Mouse (Mus musculus): ENCODE results near the gene Slc10a3. TPM values are rescaled to one million over a fixed set of nuclear protein-coding genes. Genes with fewer than 3 reads are reported as not detected.
"Not testable (repeated sequence)": the region's sequence is repeated elsewhere in the genome, so short reads cannot be mapped to it uniquely, and the experiment has no call there.

Gene Slc10a3
- polyA plus RNA-seq, 1 experiment from 2014 or later = 9.5 TPM

- peaks cover 10% of the 10 kb centered on the region; the same call in 1 of the 2 replicates for H3K4me1 ChIP-seq (replicated peaks; ENCODE audit: control insufficient read depth, insufficient read depth, low read length)
- peak overlapping the region; percentile 82; the same call in 1 of the 2 replicates for H3K27ac ChIP-seq
- H3K9ac ChIP-seq = peak overlapping the region; percentile 84
- WGBS = 66% methylated on average over 10 of the region's 10 CpGs
- H3K27me3 ChIP-seq (ENCODE audit: control insufficient read depth, insufficient read depth, low read length) = no peaks in the 10 kb centered on the region
- peak overlapping the region; percentile 63 for H3K4me2 ChIP-seq (replicated peaks)
- H3K36me3 ChIP-seq (replicated peaks; ENCODE audit: control insufficient read depth, insufficient read depth) = no peaks in the 10 kb centered on the region; the same call in 1 of the 2 replicates
- no peaks in the 10 kb centered on the region for H3K9me3 ChIP-seq (ENCODE audit: control insufficient read depth, low read length)
- ATAC-seq (ENCODE audit: low FRiP score) = no peak
- peak overlapping the region; percentile 58 for H3K4me3 ChIP-seq (replicated peaks; ENCODE audit: low read length)
- DNase-seq (ENCODE audit: low spot score) = no peak
Observed at GRCm38 (mm10) chrX:74367512-74367911, 5.6 kb downstream of the Slc10a3 start.

GRCm38 (mm10) chrX:74359171-74359570 lies 14.0 kb downstream of the Slc10a3 start:
- H3K4me1 ChIP-seq (replicated peaks; ENCODE audit: control insufficient read depth, insufficient read depth, low read length) = no peaks in the 10 kb centered on the region
- 55% methylated on average over 11 of the region's 11 CpGs for WGBS
- no peak overlapping the region for H3K9ac ChIP-seq
- H3K9me3 ChIP-seq (ENCODE audit: control insufficient read depth, low read length) = 0 out of 2 replicates have a peak, but pooled peaks cover 3% of the 10 kb centered on the region
- H3K27ac ChIP-seq = no peak overlapping the region
- H3K36me3 ChIP-seq (replicated peaks; ENCODE audit: control insufficient read depth, insufficient read depth) = no peaks in the 10 kb centered on the region
- DNase-seq (ENCODE audit: low spot score) = no peak
- H3K4me2 ChIP-seq (replicated peaks) = no peak overlapping the region
- H3K4me3 ChIP-seq (replicated peaks; ENCODE audit: low read length) = no peak overlapping the region
- no peaks in the 10 kb centered on the region for H3K27me3 ChIP-seq (ENCODE audit: control insufficient read depth, insufficient read depth, low read length)
- ATAC-seq (ENCODE audit: low FRiP score) = no peak

GRCm38 (mm10) chrX:74357069-74357468 lies 16.1 kb downstream of the Slc10a3 start:
- not testable (repeated sequence) for H3K27me3 ChIP-seq (ENCODE audit: control insufficient read depth, insufficient read depth, low read length); H3K4me1 ChIP-seq (replicated peaks; ENCODE audit: control insufficient read depth, insufficient read depth, low read length); H3K9ac ChIP-seq; H3K9me3 ChIP-seq (ENCODE audit: control insufficient read depth, low read length); DNase-seq (ENCODE audit: low spot score); H3K4me2 ChIP-seq (replicated peaks); ATAC-seq (ENCODE audit: low FRiP score); H3K36me3 ChIP-seq (replicated peaks; ENCODE audit: control insufficient read depth, insufficient read depth); H3K27ac ChIP-seq; H3K4me3 ChIP-seq (replicated peaks; ENCODE audit: low read length)
- 84% methylated on average over 2 of the region's 3 CpGs for WGBS

- ATAC-seq (ENCODE audit: low FRiP score) (peak; percentile 87), DNase-seq (ENCODE audit: low spot score) (peak; percentile 71)
- H3K4me3 ChIP-seq (replicated peaks; ENCODE audit: low read length) = peak within 1 kb of the TSS; percentile 39
- H3K9ac ChIP-seq = peak within 1 kb of the TSS; percentile 63
- no peaks in the 10 kb centered on the region for H3K27me3 ChIP-seq (ENCODE audit: control insufficient read depth, insufficient read depth, low read length)
- H3K4me2 ChIP-seq (replicated peaks) = peak within 1 kb of the TSS; percentile 64
- peaks cover 4% of the 10 kb centered on the region; the same call in 1 of the 2 replicates for H3K4me1 ChIP-seq (replicated peaks; ENCODE audit: control insufficient read depth, insufficient read depth, low read length)
- no peaks in the 10 kb centered on the region for H3K36me3 ChIP-seq (replicated peaks; ENCODE audit: control insufficient read depth, insufficient read depth)
- peak within 1 kb of the TSS; percentile 81 for H3K27ac ChIP-seq
- WGBS = 16% methylated on average over 10 of the region's 22 CpGs
- no peaks in the 10 kb centered on the region for H3K9me3 ChIP-seq (ENCODE audit: control insufficient read depth, low read length)
Observed at GRCm38 (mm10) chrX:74353467-74353770, 19.7 kb downstream of the Slc10a3 start, which contains the start of gene Lage3. Gene Lage3 (minus strand): TSS chrX:74353618.

GRCm38 (mm10) chrX:74352645-74353466 lies 20.3 kb downstream of the Slc10a3 start:
- peak overlapping the region; percentile 64 for H3K4me2 ChIP-seq (replicated peaks)
- H3K9ac ChIP-seq = peak overlapping the region; percentile 63
- no peaks in the 10 kb centered on the region for H3K27me3 ChIP-seq (ENCODE audit: control insufficient read depth, insufficient read depth, low read length)
- WGBS = 27% methylated on average over 13 of the region's 13 CpGs
- H3K9me3 ChIP-seq (ENCODE audit: control insufficient read depth, low read length) = no peaks in the 10 kb centered on the region
- peaks cover 4% of the 10 kb centered on the region; the same call in 1 of the 2 replicates for H3K4me1 ChIP-seq (replicated peaks; ENCODE audit: control insufficient read depth, insufficient read depth, low read length)
- DNase-seq (ENCODE audit: low spot score) = no peak
- peak; percentile 43; the same call in 1 of the 2 replicates for ATAC-seq (ENCODE audit: low FRiP score)
- peak overlapping the region; percentile 81 for H3K27ac ChIP-seq
- no peaks in the 10 kb centered on the region for H3K36me3 ChIP-seq (replicated peaks; ENCODE audit: control insufficient read depth, insufficient read depth)
- peak overlapping the region; percentile 39 for H3K4me3 ChIP-seq (replicated peaks; ENCODE audit: low read length)

GRCm38 (mm10) chrX:74330166-74330930 lies 42.8 kb downstream of the Slc10a3 start:
- Histone ChIP-seq H3K9me3 (ENCODE audit: control insufficient read depth, low read length) (no peaks in the 10 kb centered on the region), H3K27me3 (ENCODE audit: control insufficient read depth, insufficient read depth, low read length) (no peaks in the 10 kb centered on the region), H3K9ac (peak overlapping the region; percentile 77), H3K4me1 (replicated peaks; ENCODE audit: control insufficient read depth, insufficient read depth, low read length) (peaks cover 28% of the 10 kb centered on the region), H3K27ac (peak overlapping the region; percentile 86), H3K36me3 (replicated peaks; ENCODE audit: control insufficient read depth, insufficient read depth) (peaks cover 34% of the 10 kb centered on the region), H3K4me2 (replicated peaks) (peak overlapping the region; percentile 76), H3K4me3 (replicated peaks; ENCODE audit: low read length) (peak overlapping the region; percentile 54)
- ATAC-seq (ENCODE audit: low FRiP score) (no peak), DNase-seq (ENCODE audit: low spot score) (no peak)
- WGBS = 37% methylated on average over 2 of the region's 2 CpGs

GRCm38 (mm10) chrX:74329215-74329671 lies 43.9 kb downstream of the Slc10a3 start:
- peak overlapping the region; percentile 86 for H3K27ac ChIP-seq
- H3K36me3 ChIP-seq (replicated peaks; ENCODE audit: control insufficient read depth, insufficient read depth) = peaks cover 25% of the 10 kb centered on the region
- no peak for DNase-seq (ENCODE audit: low spot score)
- H3K9me3 ChIP-seq (ENCODE audit: control insufficient read depth, low read length) = no peaks in the 10 kb centered on the region
- H3K27me3 ChIP-seq (ENCODE audit: control insufficient read depth, insufficient read depth, low read length) = no peaks in the 10 kb centered on the region
- peak overlapping the region; percentile 76 for H3K4me2 ChIP-seq (replicated peaks)
- ATAC-seq (ENCODE audit: low FRiP score) = peak; percentile 35
- peak overlapping the region; percentile 54 for H3K4me3 ChIP-seq (replicated peaks; ENCODE audit: low read length)
- 27% methylated on average over 10 of the region's 10 CpGs for WGBS
- peak overlapping the region; percentile 77 for H3K9ac ChIP-seq
- peaks cover 28% of the 10 kb centered on the region for H3K4me1 ChIP-seq (replicated peaks; ENCODE audit: control insufficient read depth, insufficient read depth, low read length)

GRCm38 (mm10) chrX:74328725-74329161 lies 44.4 kb downstream of the Slc10a3 start, which contains the start of gene Plxna3:
Gene Plxna3 (plus strand): TSS chrX:74329066.
- peak within 1 kb of the TSS; percentile 76 for H3K4me2 ChIP-seq (replicated peaks)
- H3K4me3 ChIP-seq (replicated peaks; ENCODE audit: low read length) = peak within 1 kb of the TSS; percentile 54
- peaks cover 28% of the 10 kb centered on the region for H3K4me1 ChIP-seq (replicated peaks; ENCODE audit: control insufficient read depth, insufficient read depth, low read length)
- H3K36me3 ChIP-seq (replicated peaks; ENCODE audit: control insufficient read depth, insufficient read depth) = peaks cover 20% of the 10 kb centered on the region
- no peaks in the 10 kb centered on the region for H3K9me3 ChIP-seq (ENCODE audit: control insufficient read depth, low read length)
- WGBS = 14% methylated on average over 22 of the region's 30 CpGs
- H3K9ac ChIP-seq = peak within 1 kb of the TSS; percentile 77
- peak within 1 kb of the TSS; percentile 86 for H3K27ac ChIP-seq
- peak; percentile 59 for DNase-seq (ENCODE audit: low spot score)
- no peaks in the 10 kb centered on the region for H3K27me3 ChIP-seq (ENCODE audit: control insufficient read depth, insufficient read depth, low read length)
- ATAC-seq (ENCODE audit: low FRiP score) = peak; percentile 93

Measured in hindbrain, embryonic 14.5 days (tissue).